Mouse (Mus musculus) kidney, adult 11 months (tissue): ENCODE measurements at regions not wholly inside any gene's neighbourhood (a gene's known extent, or its start where the extent isn't known, plus 50 kb on each side); places are given as distances from the start of the nearest gene placed in this dataset.

ENCODE experiments used
- DNase-seq: peaks from one replicate; pipeline ENCODE4 v3.0.0; 2022

DNA sequence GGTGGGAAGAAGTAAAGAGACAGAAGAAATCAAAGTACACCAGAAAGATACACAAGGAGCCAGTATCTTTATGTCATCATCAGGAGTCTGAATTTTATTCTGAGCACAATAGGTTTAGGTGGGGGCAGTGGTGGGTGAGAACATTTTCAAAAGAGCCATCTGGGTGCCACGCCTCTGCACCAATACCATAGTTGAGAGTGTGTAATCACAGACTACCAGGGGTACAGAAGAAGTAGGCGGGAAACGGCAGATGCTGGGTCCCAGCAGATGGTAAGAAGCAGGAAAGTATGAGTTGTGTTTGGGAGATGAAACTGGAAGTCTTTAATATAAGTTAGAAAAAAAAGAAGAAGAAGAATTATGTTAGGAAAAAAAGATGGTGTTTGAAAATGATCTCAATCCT is 682.7 kb upstream of the Pou3f3 start:
- no peak for DNase-seq

DNA sequence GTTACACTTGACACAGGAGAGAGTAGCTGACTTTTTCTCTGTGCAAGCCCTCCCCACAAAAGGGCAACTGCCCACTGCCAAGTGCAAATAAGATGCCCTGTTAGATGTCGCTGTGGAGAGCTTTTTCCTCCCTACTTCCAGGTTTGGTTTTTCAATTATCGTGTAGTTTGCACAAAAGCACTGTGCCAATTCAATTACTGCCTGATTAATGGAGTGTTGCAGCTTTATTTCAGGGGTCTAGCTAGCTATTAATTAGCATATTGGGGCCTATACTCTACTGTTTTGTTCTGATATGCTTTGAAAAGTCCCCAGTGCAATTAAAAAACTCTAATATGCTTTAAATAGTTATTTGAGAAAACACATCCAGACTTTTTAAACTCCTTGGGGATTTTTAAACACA is 676.6 kb upstream of the Pou3f3 start:
- no peak for DNase-seq

DNA sequence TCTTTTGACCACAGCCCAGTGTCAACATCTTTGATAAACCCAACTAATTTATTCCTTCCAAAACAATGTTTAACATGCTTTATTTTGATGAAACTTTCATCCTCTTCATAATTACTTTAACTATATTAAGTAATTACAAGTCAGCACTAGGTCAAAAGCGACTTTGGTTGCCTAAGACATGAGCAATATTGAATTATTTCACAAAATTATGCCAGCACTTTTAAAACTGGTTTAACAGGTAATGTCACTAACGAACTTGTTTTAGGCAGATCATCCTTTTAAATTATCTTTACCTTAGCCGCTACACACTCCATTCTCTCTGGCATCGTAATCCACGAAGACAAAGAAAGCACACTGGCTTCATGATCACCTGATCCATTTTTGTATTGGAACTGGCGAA is 669.8 kb upstream of the Pou3f3 start:
- DNase-seq, result no peak

DNA sequence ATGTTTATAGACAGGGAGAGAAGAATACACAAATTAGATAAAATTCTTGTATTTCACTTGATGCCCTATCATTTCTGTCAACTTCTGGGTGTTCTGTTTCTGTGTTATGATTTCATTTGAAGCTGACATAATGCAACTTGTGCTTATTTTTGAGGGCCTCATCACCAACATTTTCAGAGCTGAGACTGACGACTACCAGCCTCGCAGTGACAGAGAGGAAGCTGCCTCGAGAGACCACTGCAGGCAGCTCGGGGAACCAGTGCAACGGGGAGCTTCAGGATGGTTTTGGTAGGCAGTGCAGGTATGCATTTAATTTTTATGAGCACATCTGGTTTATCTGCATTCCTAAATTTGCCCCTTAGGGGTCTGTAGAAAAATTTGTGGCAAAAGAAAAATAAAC is 669.1 kb upstream of the Pou3f3 start:
- no peak for DNase-seq

DNA sequence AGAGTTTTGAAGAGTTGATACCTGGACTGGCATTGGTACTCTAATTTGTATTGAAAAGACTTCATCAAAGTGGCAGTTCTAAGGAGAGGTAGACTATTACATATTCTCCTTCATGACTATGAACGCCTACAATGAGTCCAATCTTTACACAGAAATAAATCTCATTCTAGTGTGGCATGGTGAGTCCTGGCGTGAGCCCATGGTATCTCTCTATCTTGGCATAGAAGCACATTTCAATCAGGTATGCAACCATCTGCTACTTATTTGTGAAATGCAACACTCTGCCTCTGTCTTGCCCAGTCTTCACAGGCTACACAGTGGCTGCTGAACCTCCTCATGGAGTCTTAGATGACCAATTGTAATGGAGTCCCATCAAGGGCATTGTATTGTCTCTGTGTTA is 661.8 kb upstream of the Pou3f3 start:
- DNase-seq, result no peak

DNA sequence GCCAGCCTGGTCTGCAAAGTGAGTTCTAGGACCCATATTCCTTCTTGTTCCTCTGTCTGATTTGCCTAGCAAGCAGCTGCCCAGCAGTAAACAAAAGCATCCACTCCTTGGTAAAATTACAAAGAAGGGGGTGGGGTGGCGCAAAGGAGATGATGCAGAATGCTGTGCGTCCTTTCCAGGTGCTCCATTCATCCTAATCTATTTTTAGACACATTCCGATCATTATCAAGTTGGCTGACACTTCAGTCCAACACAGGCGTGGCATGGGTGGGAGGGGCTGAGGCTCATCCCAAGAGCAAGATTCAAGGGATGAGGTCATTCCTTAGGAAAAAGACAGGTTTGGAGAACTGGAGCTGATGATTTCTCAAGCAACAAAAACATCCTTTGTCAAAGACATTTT is 660.2 kb upstream of the Pou3f3 start:
- no peak for DNase-seq

DNA sequence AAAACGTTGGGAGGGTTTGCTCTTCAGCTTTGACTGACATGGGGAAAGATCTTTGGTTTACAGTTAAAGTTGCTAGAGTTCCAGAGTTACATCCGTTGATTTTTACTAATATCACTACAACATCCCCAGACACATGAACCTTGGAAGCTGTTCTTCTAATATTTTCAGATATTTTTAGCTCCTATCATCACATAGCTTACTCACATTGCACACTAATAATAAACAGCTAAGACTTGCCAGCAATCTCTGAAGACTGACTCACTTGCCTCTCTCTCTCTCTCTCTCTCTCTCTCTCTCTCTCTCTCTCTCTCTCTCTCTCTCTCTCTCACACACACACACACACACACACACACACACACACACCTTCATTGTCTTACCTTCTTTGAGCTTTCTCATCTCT is 654.0 kb upstream of the Pou3f3 start:
- DNase-seq, result no peak

DNA sequence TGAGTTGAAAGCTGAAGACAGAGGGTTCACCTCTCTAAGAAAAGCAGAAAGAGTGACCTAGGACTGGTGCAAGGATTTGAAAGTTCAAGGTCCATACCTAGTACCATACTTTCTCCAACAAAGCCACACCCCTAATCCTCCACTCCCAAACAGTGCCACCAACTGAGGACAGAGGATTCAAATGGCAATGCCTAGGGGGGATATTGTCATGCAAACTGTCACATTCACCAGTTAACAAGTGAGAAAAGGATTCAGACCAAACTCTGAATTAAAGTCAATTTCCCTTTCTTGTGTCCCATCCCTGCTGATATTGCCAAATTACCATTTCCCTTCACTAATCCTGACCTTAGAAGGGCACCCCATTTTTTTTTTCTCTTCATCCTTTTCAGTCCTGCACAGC is 637.1 kb upstream of the Pou3f3 start:
- no peak for DNase-seq

DNA sequence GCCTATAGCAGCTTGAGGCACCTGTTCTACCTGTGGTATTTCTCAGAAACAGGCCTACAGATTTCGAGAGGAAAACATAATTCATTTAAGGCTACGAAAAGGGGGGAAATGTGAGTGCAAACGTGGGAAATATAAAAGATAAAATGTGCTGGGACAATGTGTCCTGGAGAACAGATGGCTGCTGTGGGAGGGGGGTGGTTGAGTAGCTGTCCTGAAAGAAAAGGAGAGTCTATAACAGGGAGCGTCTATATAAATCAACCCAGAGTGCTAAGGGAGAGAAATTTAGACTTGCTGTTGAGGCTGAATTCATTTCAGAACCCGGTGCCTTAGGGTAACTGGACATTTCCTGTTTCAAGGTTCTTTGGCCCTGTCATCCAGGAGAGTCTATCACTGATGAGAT is 625.5 kb upstream of the Pou3f3 start:
- DNase-seq, result no peak

DNA sequence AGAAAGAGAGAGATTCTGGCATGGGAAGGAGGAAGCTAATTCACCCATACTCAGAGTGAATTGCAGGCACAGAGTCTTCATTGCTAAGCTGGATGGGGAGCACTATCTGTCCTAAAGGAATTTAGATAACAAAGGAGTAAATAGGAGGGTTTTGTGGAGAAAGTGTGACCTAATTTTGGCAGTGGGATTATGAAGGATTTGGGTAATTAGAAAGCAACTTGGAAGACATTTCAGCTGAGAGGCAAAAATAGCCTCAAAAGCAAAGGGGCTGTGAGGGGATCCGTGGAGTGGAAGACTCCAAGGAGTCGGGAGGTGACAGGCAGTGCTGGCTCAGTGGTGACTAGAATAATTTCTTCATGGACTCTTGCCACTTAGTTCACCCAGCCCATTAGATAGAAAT is 599.5 kb upstream of the Pou3f3 start:
- no peak for DNase-seq

DNA sequence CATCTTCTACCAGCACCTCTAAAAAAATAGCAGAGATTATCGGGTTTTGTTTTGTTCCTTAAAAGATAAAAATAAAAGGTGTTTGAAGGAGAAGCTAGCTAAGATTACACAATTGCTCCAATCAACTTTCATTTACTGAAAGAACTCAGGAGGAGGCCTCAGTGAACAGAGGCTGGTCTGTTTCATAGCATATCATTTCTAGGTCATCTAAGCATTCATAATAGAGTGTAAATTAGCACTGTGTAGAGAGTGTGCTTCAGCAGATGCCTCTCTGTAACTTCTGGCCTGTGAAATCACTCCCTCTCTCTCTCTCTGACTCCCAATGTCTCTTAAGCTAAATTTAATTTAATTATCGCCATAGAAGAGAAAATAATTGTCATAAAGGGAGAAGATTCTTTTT is 597.0 kb upstream of the Pou3f3 start:
- DNase-seq, result no peak

DNA sequence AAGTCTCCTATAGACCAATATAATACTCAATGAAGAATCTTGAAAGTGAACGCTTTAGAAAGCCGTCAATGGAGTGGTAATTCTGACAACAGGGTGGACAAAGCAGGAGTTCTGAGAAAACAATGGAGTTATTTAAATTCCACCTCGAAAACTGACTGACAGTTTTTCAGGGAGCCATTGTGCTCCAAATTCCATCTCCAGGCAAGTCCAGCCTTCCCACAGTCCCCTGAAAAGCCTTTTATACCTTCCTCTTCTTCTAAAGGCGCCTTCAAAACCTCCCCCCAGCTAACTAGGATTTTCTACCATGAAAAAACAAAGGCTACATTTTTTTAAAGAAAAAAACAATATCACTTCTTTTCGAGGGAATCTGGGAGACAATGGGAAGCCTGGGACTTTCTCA is 588.0 kb upstream of the Pou3f3 start:
- DNase-seq, result no peak

DNA sequence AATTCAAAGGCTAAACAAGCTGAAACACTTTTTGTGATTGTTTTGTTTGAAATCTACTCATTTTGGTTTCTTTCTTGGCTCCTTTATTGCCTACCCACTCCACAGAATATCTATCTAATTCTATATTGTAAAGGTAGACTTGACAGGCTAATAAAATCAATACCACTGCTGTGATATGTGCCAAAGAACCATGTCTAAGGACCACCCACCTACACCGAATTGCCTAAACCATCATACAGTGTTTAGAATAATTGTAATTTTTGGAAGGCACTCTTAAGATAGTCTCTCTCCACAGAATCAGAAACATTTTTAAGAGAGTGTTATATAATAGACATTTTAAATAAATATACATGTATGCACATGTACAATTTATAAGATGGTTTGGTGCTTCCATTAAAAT is 587.6 kb upstream of the Pou3f3 start:
- DNase-seq, result no peak

DNA sequence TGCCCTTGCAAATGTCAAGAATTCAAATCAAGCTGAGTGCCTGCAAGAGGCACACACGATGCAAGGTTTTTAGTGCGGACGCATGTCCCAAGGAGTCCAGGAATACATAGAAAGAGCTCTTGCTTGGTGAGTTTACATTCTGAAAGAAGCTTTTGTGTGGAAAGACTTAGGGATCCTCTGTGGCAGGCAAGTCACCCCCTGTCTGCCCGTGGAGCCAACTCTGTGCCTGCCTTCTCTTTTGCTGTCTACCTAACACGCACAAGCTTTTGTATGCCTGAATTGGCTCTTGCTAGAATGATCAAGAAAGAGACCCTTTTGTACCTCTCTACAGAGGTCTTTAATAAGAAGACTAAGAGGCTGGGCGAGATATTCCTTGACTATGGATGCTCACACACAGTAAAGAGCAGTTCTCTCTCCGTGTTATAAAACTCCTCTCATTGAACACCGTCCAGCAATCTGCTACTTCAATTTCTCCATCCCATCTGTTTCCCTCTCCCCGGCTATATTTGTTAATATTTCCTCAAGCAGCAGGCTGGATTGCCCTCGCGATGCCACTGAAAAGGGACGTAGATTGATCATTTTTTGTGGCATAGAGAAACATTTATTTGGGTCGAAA is 543.3 kb upstream of the Pou3f3 start:
- no peak for DNase-seq

DNA sequence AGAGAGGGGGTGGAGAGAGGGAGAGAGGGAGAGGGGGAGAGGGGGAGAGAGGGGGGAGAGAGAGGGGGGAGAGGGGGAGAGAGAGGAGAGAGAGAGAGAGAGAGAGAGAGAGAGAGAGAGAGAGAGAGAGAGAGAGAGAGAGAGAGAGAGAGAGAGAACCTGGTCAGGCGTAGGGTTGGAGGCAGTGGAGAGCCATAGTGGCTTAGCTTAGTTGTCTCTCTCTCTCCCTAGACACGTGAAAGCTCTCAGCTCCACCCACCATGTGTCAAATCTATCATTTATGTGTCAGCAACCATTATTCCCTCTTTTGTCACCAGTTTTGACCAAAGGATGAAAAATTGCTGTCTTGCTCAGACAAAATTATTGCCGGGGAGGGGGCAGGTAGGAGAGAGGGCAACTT is 542.7 kb upstream of the Pou3f3 start:
- DNase-seq, result no peak

DNA sequence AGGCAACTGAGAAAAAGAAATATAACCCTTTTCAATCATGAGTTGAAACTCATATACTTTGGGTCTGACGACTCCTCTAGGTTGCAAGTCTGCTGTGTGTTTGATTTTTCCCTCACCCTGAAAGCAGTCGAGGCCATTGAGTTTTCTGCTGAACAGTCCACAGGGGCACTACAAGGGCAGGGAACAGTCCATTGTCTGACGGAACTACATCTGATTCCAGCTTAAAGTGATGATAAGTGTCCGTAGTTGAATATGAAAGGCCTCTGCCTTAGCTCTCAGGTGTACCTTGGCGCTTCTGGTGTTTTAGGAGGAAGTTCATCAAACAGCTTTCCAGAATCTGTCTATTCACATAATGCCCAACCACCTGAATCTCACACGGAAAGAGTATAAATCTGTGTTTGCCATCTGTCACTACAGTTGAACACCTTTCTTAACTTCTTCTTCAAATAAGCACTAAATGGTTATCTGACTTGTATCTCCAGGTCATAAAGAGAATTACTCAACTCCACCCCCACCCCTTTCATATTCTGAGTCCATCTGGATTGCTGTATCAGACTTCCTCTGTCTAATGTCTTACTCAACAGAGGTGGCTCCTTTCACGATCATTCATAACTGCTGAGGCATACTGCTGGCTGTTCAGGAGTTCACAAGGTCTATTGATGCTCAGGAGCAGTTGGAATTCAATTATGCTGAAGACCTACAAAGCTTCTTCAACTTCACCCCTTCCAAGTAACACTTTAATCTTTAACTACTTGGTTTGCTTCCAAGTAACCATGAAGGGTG is 527.6 kb upstream of the Pou3f3 start:
- DNase-seq, result no peak

DNA sequence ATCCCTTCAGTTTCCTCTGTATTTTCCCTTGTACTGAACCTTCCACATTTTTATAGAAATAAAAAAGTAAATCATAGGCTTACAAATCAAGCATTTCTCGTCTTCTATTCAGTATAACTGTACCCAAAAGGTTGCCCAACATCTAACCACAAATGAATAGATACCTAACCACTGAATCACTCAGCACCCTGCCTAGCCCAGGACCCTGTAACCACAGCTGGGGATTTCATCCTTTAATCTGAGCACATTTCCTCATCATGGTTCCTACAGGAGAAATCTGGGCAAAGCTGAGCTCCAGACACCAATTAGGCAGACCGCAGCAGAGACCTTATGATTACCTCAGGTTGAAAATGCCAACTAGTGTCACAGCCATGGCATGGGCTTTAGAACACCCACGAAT is 526.1 kb upstream of the Pou3f3 start:
- DNase-seq, result no peak

DNA sequence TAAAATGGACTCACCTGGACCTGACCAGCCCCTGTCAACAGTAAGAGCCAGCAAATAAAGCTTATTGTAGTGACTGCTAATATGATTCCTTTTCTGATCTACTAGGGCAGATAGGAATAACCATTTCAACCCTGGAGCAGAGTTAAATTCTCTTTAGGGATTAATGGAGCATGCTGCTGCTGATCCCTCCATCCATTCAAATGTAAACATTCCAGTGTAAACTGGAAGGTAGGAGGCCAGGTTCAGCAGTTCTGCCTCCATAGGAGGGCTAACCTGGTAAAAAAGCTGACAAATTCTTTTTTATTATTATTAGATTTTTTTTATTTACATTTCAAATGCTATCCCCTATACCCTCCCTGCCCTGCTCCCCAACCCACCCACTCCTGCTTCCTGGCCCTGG is 509.3 kb upstream of the Pou3f3 start:
- no peak for DNase-seq

DNA sequence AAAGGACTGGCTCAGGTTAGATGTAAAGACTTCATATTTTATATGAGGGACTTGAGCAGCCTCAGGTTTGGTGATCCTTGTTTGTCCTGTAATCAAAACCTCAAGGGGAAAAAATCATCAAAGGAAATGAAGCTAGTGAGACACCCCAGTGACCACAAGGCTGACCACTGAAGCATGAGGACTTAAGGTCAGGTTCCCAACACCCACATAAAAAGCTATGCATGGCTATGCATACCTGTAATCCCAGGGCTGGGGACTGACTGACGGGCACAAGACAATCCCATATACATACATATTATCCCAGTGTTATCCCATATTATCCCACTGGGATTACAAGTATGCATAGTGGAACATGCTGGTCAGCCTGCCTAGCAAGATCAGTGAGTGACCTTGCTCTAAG is 467.5 kb upstream of the Pou3f3 start:
- DNase-seq, result no peak

DNA sequence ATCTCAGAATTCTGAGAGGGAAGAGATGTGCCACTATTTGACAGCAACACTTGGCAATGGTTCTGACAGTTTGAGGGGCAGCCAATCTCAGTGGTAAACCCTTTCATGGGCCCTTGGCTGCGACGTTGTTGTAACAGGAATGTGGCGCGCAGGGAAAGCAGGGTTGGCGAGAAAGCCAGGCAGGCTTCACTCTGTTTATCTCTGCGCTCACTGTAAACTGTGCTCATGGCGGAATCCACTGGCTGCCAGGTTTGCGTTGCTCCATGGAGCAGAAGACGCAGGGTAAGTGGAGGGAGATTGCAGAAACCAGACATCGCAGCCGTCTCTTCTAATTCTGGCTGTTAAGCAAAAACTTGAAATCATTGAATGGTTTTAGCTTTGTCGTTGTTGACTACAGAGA is 465.9 kb upstream of the Pou3f3 start:
- DNase-seq, result no peak

DNA sequence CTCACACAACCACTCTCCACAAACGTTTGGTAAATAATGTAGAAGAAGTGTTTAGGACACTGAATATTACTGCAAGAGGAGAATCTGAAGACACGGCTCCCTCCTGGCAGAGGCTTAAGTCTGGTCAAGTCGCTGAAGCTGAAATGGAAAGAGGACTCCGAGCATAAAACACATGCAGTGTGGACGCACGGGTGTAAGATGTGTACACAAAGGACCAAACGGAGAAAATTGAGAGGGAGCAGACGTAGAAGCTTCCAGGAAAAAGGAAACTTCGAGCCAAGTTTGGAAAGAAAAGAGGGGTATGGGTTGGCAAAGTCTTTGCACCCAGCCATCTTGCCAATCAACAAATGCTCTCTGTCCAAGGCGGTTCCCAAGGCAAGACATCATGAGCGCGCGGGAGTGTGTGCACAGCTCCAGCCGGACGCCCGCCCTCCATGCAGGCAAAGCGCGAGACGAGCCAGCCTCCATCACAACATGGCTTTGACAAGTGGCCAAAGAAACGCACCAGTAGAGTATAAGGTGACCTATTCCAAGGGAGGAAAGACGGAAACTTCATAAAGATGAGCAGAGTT is 465.0 kb upstream of the Pou3f3 start:
- no peak for DNase-seq

DNA sequence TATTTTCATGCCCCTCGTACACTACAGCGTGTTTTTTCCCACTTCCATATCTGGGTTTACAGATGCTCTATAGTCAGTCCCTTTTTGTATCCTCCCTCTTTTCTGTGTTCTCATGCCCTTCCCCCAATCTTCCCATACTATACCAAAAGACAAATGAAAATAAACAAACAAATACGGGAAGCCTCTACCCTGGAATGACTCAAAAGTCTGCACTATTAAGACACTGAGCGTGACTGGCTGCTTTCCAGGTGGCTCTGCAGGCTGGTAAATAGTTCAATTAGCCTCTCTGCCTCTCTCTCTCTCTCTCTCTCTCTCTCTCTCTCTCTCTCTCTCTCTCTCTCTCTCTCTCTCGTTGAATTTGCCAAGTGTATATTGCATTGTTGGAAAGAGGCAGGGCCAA is 464.5 kb upstream of the Pou3f3 start:
- DNase-seq, result no peak

DNA sequence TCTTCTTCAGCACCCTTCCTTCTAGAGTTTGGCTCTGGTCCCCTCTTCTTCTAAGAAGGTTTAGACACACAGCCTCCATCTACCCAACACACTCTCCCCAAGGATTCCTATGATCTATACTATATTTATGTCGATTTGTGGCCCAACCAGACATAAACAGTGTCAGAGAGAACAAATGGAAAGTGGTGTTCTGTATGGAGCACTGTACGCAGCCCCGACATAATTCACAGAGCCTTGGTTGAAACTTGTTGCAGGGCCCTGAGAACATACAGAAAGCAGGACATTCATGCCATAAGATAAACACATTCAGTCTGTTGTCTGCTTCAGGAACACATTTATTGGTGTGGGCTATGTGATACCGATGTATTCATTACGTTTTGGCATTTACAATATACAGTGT is 463.7 kb upstream of the Pou3f3 start:
- no peak for DNase-seq

DNA sequence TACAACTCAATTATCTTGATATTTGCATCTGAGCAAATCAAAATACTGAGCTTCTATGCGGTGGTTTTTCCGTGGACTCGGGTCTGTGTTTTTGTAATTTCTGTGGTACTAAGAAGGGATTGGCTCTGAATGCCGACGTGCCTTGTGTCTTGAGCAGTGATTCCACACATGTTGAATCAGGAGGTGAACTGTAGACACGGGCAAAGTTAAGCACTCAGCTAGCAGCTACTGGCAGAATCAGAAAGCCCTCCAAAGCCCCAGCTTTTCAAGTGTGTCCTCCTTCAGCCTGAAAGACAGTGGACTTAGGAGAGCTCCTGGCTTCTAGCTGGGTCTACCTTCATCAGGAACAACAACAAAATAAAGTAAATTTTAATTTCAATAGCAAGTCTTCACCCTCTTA is 462.9 kb upstream of the Pou3f3 start:
- no peak for DNase-seq

DNA sequence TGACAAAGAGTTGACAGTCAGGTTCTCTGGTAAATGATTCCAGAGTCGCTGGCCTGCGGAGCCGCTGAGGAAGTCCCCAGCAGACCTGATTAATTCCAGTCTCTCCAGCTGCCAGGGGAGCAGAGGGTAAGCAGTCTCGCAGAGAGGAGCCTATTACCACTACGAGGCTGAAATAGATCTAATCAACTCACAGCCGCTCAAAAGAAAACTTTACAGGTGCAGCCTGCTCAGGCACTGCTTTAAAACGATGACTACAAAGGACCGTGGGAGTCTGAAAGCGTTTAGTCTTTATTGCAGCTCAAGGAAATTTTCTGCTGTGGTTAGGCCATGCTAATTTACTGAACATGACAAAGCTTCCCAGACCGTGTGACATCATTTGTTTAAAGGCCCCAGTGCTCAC is 462.3 kb upstream of the Pou3f3 start:
- DNase-seq, result no peak
